In genomic region chr17:3354856-3355255, GRCm38 (mm10) we compare ENCODE assay signal across 18 mouse cellular contexts. TPM values are rescaled to one million over a fixed set of nuclear protein-coding genes. Genes with fewer than 3 reads are reported as not detected.
DNase-seq lines count a peak whose midpoint lies in the region; ATAC-seq and TF ChIP-seq lines count a peak whose summit lies in the region.
"Had no signal": no experiment of that assay in that cellular context is flagged by ENCODE, and none has a peak within 500 bp of the region (broad histone marks: within the 10 kb centered on the region; RNA-seq: fewer than 3 reads in every experiment).

No protein-coding gene starts in this region.

- H3K9me3 ChIP-seq in kidney, postnatal 0 days (replicated peaks; ENCODE audit: low read length) = no peaks in the 10 kb centered on the region
- no peaks in the 10 kb centered on the region for H3K9me3 ChIP-seq in limb, embryonic 13.5 days
- H3K9me3 ChIP-seq: heart, embryonic 10.5 days; neural tube, embryonic 13.5 days; stomach, embryonic 15.5 days had no signal

- H3K4me2 ChIP-seq in kidney, postnatal 0 days (ENCODE audit: low read length) = no peak overlapping the region
- H3K4me2 ChIP-seq in limb, embryonic 13.5 days (replicated peaks) = no peak overlapping the region
- H3K4me2 ChIP-seq: neural tube, embryonic 13.5 days; stomach, embryonic 15.5 days had no signal

- ATAC-seq in kidney, postnatal 0 days (replicated peaks; ENCODE audit: low FRiP score, low read depth) = no peak
- ATAC-seq in limb, embryonic 13.5 days (ENCODE audit: low FRiP score, low read depth) = 0 out of 2 replicates have a peak, but pooled peaks have one; percentile 32
- ATAC-seq: forebrain, embryonic 16.5 days; hindbrain, embryonic 16.5 days had no signal

- 42% methylated on average over 3 of the region's 3 CpGs for WGBS in kidney, postnatal 0 days
- 37% methylated on average over 3 of the region's 3 CpGs for WGBS in limb, embryonic 13.5 days

- H3K9ac ChIP-seq in kidney, postnatal 0 days (ENCODE audit: low read depth, low read length) = no peak overlapping the region
- H3K9ac ChIP-seq in limb, embryonic 13.5 days = no peak overlapping the region
- H3K9ac ChIP-seq: liver, embryonic 14.5 days; neural tube, embryonic 13.5 days; stomach, embryonic 15.5 days had no signal

- no peaks in the 10 kb centered on the region for H3K4me1 ChIP-seq in kidney, postnatal 0 days (replicated peaks; ENCODE audit: insufficient read depth, low read length)
- peaks cover 49% of the 10 kb centered on the region for H3K4me1 ChIP-seq in limb, embryonic 13.5 days
- H3K4me1 ChIP-seq: stomach, embryonic 15.5 days had no signal

- H3K27ac ChIP-seq in kidney, postnatal 0 days = no peak overlapping the region
- no peak overlapping the region for H3K27ac ChIP-seq in limb, embryonic 13.5 days
- H3K27ac ChIP-seq: heart, embryonic 10.5 days; liver, embryonic 14.5 days; neural tube, embryonic 13.5 days; stomach, embryonic 15.5 days had no signal

- peak; percentile 72 for DNase-seq in kidney, postnatal 0 days (ENCODE audit: low spot score)
- no peak for DNase-seq in kidney, adult 8-10 months
- DNase-seq in ZHBTc4 (ENCODE audit: low read depth, low spot score) = peak; percentile 8
- peak; percentile 64 for DNase-seq in embryo, embryonic 10.5 days (ENCODE audit: low spot score)
- DNase-seq in lung, postnatal 14 days = no peak
- DNase-seq in thymus, postnatal 10 days (ENCODE audit: low spot score in 2 of 2) = no peak
- DNase-seq: cerebellum, adult 9-11 months; gastrocnemius, postnatal 14 days; heart, postnatal 14 days; layer of hippocampus, postnatal 36 days; right cerebral cortex, postnatal 14 days had no signal

- no peaks in the 10 kb centered on the region for H3K27me3 ChIP-seq in kidney, postnatal 0 days (ENCODE audit: insufficient read depth, low read length)
- H3K27me3 ChIP-seq in limb, embryonic 13.5 days = no peaks in the 10 kb centered on the region
- H3K27me3 ChIP-seq: neural tube, embryonic 13.5 days; stomach, embryonic 15.5 days had no signal

- TF ChIP-seq CTCF in kidney, postnatal 0 days (IDR thresholded peaks at IDR 0.05; ENCODE audit: low read depth) = no peak

- H3K4me3 ChIP-seq in kidney, postnatal 0 days (replicated peaks; ENCODE audit: low read depth, low read length) = no peak overlapping the region
- H3K4me3 ChIP-seq in limb, embryonic 13.5 days = no peak overlapping the region
- H3K4me3 ChIP-seq: heart, embryonic 10.5 days; neural tube, embryonic 13.5 days; stomach, embryonic 15.5 days had no signal

- H3K36me3 ChIP-seq in kidney, postnatal 0 days (ENCODE audit: insufficient read depth, low read length) = no peaks in the 10 kb centered on the region
- peaks cover 5% of the 10 kb centered on the region for H3K36me3 ChIP-seq in limb, embryonic 13.5 days
- H3K36me3 ChIP-seq: heart, embryonic 10.5 days; neural tube, embryonic 13.5 days; stomach, embryonic 15.5 days had no signal

RNA-seq across cellular contexts. Expression of gene Tiam2, which starts 28.5 kb away (rescaled TPM):
- polyA plus RNA-seq in kidney, postnatal 0 days (2015; fragmentation: Nextera tagmentation; extraction: Ambion mirVana) = 3.2 and 3.3 TPM in 2 replicates
- polyA plus RNA-seq in limb, embryonic 13.5 days (2015; fragmentation: Nextera tagmentation; extraction: Ambion mirVana) = 25.7 and 29.3 TPM in 2 replicates

Comparison
In these comparisons a context has a peak if more than half of its experiments do, and no peak if none do; other contexts are left out.
1. DNase-seq: peak in kidney, postnatal 0 days (single experiment), ZHBTc4 (single experiment) and embryo, embryonic 10.5 days (single experiment); none in kidney, adult 8-10 months (0 of 2), lung, postnatal 14 days (single experiment) and thymus, postnatal 10 days (0 of 2).